Mouse (Mus musculus): ENCODE measurements around the gene Gpm6b. TPM values are rescaled to one million over a fixed set of nuclear protein-coding genes. Genes with fewer than 3 reads are reported as not detected.

Gene Gpm6b
- polyA plus RNA-seq, 1 experiment from 2014 or later = 5.2 TPM

GRCm38 (mm10) chrX:166334516-166335136, 95.9 kb downstream of the Gpm6b start:
- ChIA-PET POLR2A (no interaction called here), CTCF (interaction anchor here (1.0 to 1.4 kb wide), 3 partner anchors 15 to 20 kb away, joined by 3 to 4 read pairs (median 3); no protein-coding TSS in a partner anchor)
- peaks cover 4% of the 10 kb centered on the region for H3K27me3 ChIP-seq
- in situ Hi-C loops (cut with MboI; ENCODE audit: low pct_unique_long_range_greater_than_20kb) = no loop called here
- ATAC-seq = no peak
- DNase-seq (ENCODE audit: low read depth, low spot score) = no peak
- no peak for TF ChIP-seq CTCF (IDR thresholded peaks at IDR 0.05)

- DNase-seq (ENCODE audit: low read depth, low spot score) (no peak), ATAC-seq (no peak)
- ChIA-PET CTCF (no interaction called here), POLR2A (no interaction called here)
- no peaks in the 10 kb centered on the region for H3K27me3 ChIP-seq
- TF ChIP-seq CTCF (IDR thresholded peaks at IDR 0.05) = no peak
- in situ Hi-C loops (cut with MboI; ENCODE audit: low pct_unique_long_range_greater_than_20kb) = no loop called here
These were observed 99.6 kb downstream of the Gpm6b start for GRCm38 (mm10) chrX:166338353-166338752.

- TF ChIP-seq CTCF (IDR thresholded peaks at IDR 0.05) = no peak
- DNase-seq (ENCODE audit: low read depth, low spot score) = no peak
- CTCF ChIA-PET = no interaction called here
- in situ Hi-C loops (cut with MboI; ENCODE audit: low pct_unique_long_range_greater_than_20kb) = no loop called here
- no peak for ATAC-seq
- no peaks in the 10 kb centered on the region for H3K27me3 ChIP-seq
- POLR2A ChIA-PET = no interaction called here
These were observed 100.2 kb downstream of the Gpm6b start for GRCm38 (mm10) chrX:166338784-166339520.

- no peaks in the 10 kb centered on the region for H3K27me3 ChIP-seq
- no peak for TF ChIP-seq CTCF (IDR thresholded peaks at IDR 0.05)
- DNase-seq (ENCODE audit: low read depth, low spot score) = no peak
- CTCF ChIA-PET = interaction anchor here (1.0 kb wide), 1 partner anchor 9 kb away, joined by 3 read pairs; no protein-coding TSS in a partner anchor
- in situ Hi-C loops (cut with MboI; ENCODE audit: low pct_unique_long_range_greater_than_20kb) = no loop called here
- no peak for ATAC-seq
- POLR2A ChIA-PET = no interaction called here
These were observed 101.2 kb downstream of the Gpm6b start for GRCm38 (mm10) chrX:166339911-166340310.

GRCm38 (mm10) chrX:166341795-166342194, 103.1 kb downstream of the Gpm6b start:
- no peak for TF ChIP-seq CTCF (IDR thresholded peaks at IDR 0.05)
- no peak for DNase-seq (ENCODE audit: low read depth, low spot score)
- ChIA-PET CTCF (no interaction called here), POLR2A (interaction anchor here (0.6 kb wide), 1 partner anchor 19 kb away, joined by 4 read pairs; no protein-coding TSS in a partner anchor)
- in situ Hi-C loops (cut with MboI; ENCODE audit: low pct_unique_long_range_greater_than_20kb) = no loop called here
- ATAC-seq = no peak
- peaks cover 14% of the 10 kb centered on the region for H3K27me3 ChIP-seq

- DNase-seq (ENCODE audit: low read depth, low spot score) (no peak), ATAC-seq (no peak)
- CTCF ChIA-PET = interaction anchor here (1.1 kb wide), 1 partner anchor 14 kb away, joined by 3 read pairs; no protein-coding TSS in a partner anchor
- POLR2A ChIA-PET = no interaction called here
- TF ChIP-seq CTCF (IDR thresholded peaks at IDR 0.05) = no peak
- in situ Hi-C loops (cut with MboI; ENCODE audit: low pct_unique_long_range_greater_than_20kb) = no loop called here
- H3K27me3 ChIP-seq = peaks cover 14% of the 10 kb centered on the region
These were observed 105.7 kb downstream of the Gpm6b start for GRCm38 (mm10) chrX:166344228-166345015.

GRCm38 (mm10) chrX:166348086-166348485, 109.4 kb downstream of the Gpm6b start:
- H3K27me3 ChIP-seq = peaks cover 19% of the 10 kb centered on the region
- DNase-seq (ENCODE audit: low read depth, low spot score) (no peak), ATAC-seq (no peak)
- CTCF ChIA-PET = no interaction called here
- TF ChIP-seq CTCF (IDR thresholded peaks at IDR 0.05) = no peak
- POLR2A ChIA-PET = interaction anchor here (0.8 kb wide), 1 partner anchor 54 kb away, joined by 3 read pairs; no protein-coding TSS in a partner anchor
- in situ Hi-C loops (cut with MboI; ENCODE audit: low pct_unique_long_range_greater_than_20kb) = no loop called here

- no peak for ATAC-seq
- ChIA-PET POLR2A (no interaction called here), CTCF (no interaction called here)
- TF ChIP-seq CTCF (IDR thresholded peaks at IDR 0.05) = no peak
- no peak for DNase-seq (ENCODE audit: low read depth, low spot score)
- H3K27me3 ChIP-seq = peaks cover 19% of the 10 kb centered on the region
- in situ Hi-C loops (cut with MboI; ENCODE audit: low pct_unique_long_range_greater_than_20kb) = no loop called here
These were observed 109.9 kb downstream of the Gpm6b start for GRCm38 (mm10) chrX:166348634-166349033.

- in situ Hi-C loops (cut with MboI; ENCODE audit: low pct_unique_long_range_greater_than_20kb) = loop anchor here (25.0 kb wide), 1 partner anchor 1814 kb away; no protein-coding TSS in a partner anchor
- POLR2A ChIA-PET = no interaction called here
- DNase-seq (ENCODE audit: low read depth, low spot score) (no peak), ATAC-seq (peak; percentile 44)
- H3K27me3 ChIP-seq = peaks cover 5% of the 10 kb centered on the region
- peak; percentile 84 for TF ChIP-seq CTCF (IDR thresholded peaks at IDR 0.05)
- CTCF ChIA-PET = interaction anchor here (0.7 to 2.5 kb wide), 7 partner anchors 14 to 878 kb away, joined by 3 to 9 read pairs (median 3); no protein-coding TSS in a partner anchor
These were observed 113.1 kb downstream of the Gpm6b start for GRCm38 (mm10) chrX:166351790-166352189.

- ChIA-PET POLR2A (no interaction called here), CTCF (interaction anchor here (1.1 to 1.3 kb wide), 2 partner anchors 117 to 185 kb away, joined by 3 read pairs; no protein-coding TSS in a partner anchor)
- peaks cover 5% of the 10 kb centered on the region for H3K27me3 ChIP-seq
- DNase-seq (ENCODE audit: low read depth, low spot score) = no peak
- TF ChIP-seq CTCF (IDR thresholded peaks at IDR 0.05) = no peak
- in situ Hi-C loops (cut with MboI; ENCODE audit: low pct_unique_long_range_greater_than_20kb) = loop anchor here (25.0 kb wide), 1 partner anchor 1816 kb away; no protein-coding TSS in a partner anchor
- ATAC-seq = no peak
These were observed 114.7 kb downstream of the Gpm6b start for GRCm38 (mm10) chrX:166353412-166353811.
